Mouse (Mus musculus) midbrain, postnatal 0 days (tissue): ENCODE data around the gene Tdp2. TPM values are rescaled to one million over a fixed set of nuclear protein-coding genes. Genes with fewer than 3 reads are reported as not detected.

Source experiments
- ATAC-seq: fragments of 200-750 bp; cut with Nextera tagmentation; 2 replicates; pipeline ENCODE4 v1.8.0; 2017; ENCODE audit warnings: moderate number of reproducible peaks, mild to moderate bottlenecking, moderate TSS enrichment, moderate library complexity; ENCODE audit not compliant: low FRiP score
- DNase-seq: peaks from one replicate; pipeline ENCODE4 v3.0.0-alpha.2; 2015; ENCODE audit warnings: low spot score
- H3K27ac ChIP-seq: fragments of 300-500 bp; sonication (generic); 2 replicates; pipeline ENCODE4 v1.5.1; 2014; ENCODE audit warnings: low read depth, mild to moderate bottlenecking, low read length, mixed read lengths
- H3K27me3 ChIP-seq: fragments of 300-500 bp; sonication (generic); 2 replicates; pipeline ENCODE4 v1.6.1; 2014; ENCODE audit warnings: low read length, control low read depth, mixed read lengths; ENCODE audit not compliant: insufficient read depth
- H3K36me3 ChIP-seq: fragments of 300-500 bp; sonication (generic); 2 replicates; pipeline ENCODE4 v1.6.1; 2014; ENCODE audit warnings: low read length, control low read depth, mixed read lengths; ENCODE audit not compliant: insufficient read depth
- H3K4me1 ChIP-seq: fragments of 300-500 bp; sonication (generic); 2 replicates; pipeline ENCODE4 v1.6.1; 2014; ENCODE audit warnings: mild to moderate bottlenecking, control low read depth, antibody characterized with exemption, low read length, mixed read lengths; ENCODE audit not compliant: insufficient read depth
- H3K4me2 ChIP-seq: fragments of 300-500 bp; sonication (generic); 2 replicates; pipeline ENCODE4 v1.6.1; 2014; ENCODE audit warnings: low read depth, mild to moderate bottlenecking, low read length, mixed read lengths; ENCODE audit not compliant: poor library complexity, severe bottlenecking
- H3K4me3 ChIP-seq: fragments of 300-500 bp; sonication (generic); 2 replicates; pipeline ENCODE4 v1.5.1; 2014; ENCODE audit warnings: low read depth, mild to moderate bottlenecking, low read length, moderate library complexity
- H3K9ac ChIP-seq: fragments of 300-500 bp; sonication (generic); replicated peaks from 2 replicates; pipeline ENCODE4 v1.6.1; 2014; ENCODE audit warnings: mild to moderate bottlenecking, low read length, moderate library complexity, mixed read lengths; ENCODE audit not compliant: poor library complexity, severe bottlenecking
- H3K9me3 ChIP-seq: fragments of 300-500 bp; sonication (generic); 2 replicates; pipeline ENCODE4 v1.6.1; 2016; ENCODE audit warnings: low read length, control low read depth
- CTCF ChIP-seq: IDR thresholded peaks from 2 replicates; pipeline ENCODE4 v1.5.1; 2016; ENCODE audit warnings: antibody characterized with exemption, mild to moderate bottlenecking
- WGBS: fragments of 180-500 bp; shearing (Covaris S2); extraction: QIAGEN DNeasy Blood & Tissue Kit; methylation state at CpG from one replicate; pipeline ENCODE4 v1.1.7; 2014; 5-methylcytosine and 5-hydroxymethylcytosine counted together
- polyA plus RNA-seq: library from polyadenylated mRNA; unstranded; fragments of >200 nt; fragmentation: Nextera tagmentation; extraction: Ambion mirVana; gene quantifications from 2 replicates; pipeline ENCODE4 v1.2.1, GENCODE M21; 2015
- total RNA-seq: library from RNA; depleted of rRNA; stranded (reverse); fragments of >200 nt; gene quantifications from 2 replicates; pipeline ENCODE4 v1.2.3, GENCODE M21; 2014

Gene Tdp2
- total and polyA plus RNA-seq, 2 experiments from 2014 or later, result 27.0 to 28.5 TPM

GRCm38 (mm10) chr13:24802131-24802691 lies 29.3 kb upstream of the Tdp2 start:
- Histone ChIP-seq H3K27me3 (no peaks in the 10 kb centered on the region), H3K9me3 (no peaks in the 10 kb centered on the region), H3K27ac (no peak overlapping the region), H3K36me3 (peaks cover 5% of the 10 kb centered on the region; the same call in 1 of the 2 replicates), H3K4me1 (peaks cover 16% of the 10 kb centered on the region), H3K9ac (peak overlapping the region; percentile 79), H3K4me3 (peak overlapping the region; percentile 91), H3K4me2 (peak overlapping the region; percentile 86)
- no peak for ATAC-seq
- under 1% methylated on average over 26 of the region's 26 CpGs for WGBS
- peak; percentile 45 for DNase-seq
- TF ChIP-seq CTCF, result no peak

- Histone ChIP-seq H3K4me3 (peak overlapping the region; percentile 91), H3K4me1 (peaks cover 16% of the 10 kb centered on the region), H3K9me3 (no peaks in the 10 kb centered on the region), H3K9ac (no peak overlapping the region), H3K27me3 (no peaks in the 10 kb centered on the region), H3K36me3 (peaks cover 6% of the 10 kb centered on the region; the same call in 1 of the 2 replicates), H3K27ac (no peak overlapping the region), H3K4me2 (peak overlapping the region; percentile 86)
- WGBS, result 11% methylated on average over 2 of the region's 2 CpGs
- no peak for ATAC-seq
- no peak for TF ChIP-seq CTCF
- DNase-seq, result no peak
Measured at GRCm38 (mm10) chr13:24803196-24803595, 28.3 kb upstream of the Tdp2 start.

- Histone ChIP-seq H3K27me3 (no peaks in the 10 kb centered on the region), H3K9ac (no peak overlapping the region), H3K4me2 (no peak overlapping the region), H3K4me1 (peaks cover 13% of the 10 kb centered on the region), H3K27ac (no peak overlapping the region), H3K9me3 (no peaks in the 10 kb centered on the region), H3K4me3 (no peak overlapping the region), H3K36me3 (peaks cover 6% of the 10 kb centered on the region)
- DNase-seq (no peak), ATAC-seq (no peak)
- no peak for TF ChIP-seq CTCF
Measured at GRCm38 (mm10) chr13:24806079-24806478, 25.4 kb upstream of the Tdp2 start.

- DNase-seq (no peak), ATAC-seq (no peak)
- Histone ChIP-seq H3K4me1 (no peaks in the 10 kb centered on the region), H3K4me3 (no peak overlapping the region), H3K27me3 (no peaks in the 10 kb centered on the region), H3K36me3 (peaks cover 13% of the 10 kb centered on the region), H3K27ac (no peak overlapping the region), H3K4me2 (no peak overlapping the region), H3K9me3 (no peaks in the 10 kb centered on the region), H3K9ac (no peak overlapping the region)
- WGBS, result 91% methylated on average over 2 of the region's 2 CpGs
- no peak for TF ChIP-seq CTCF
Measured at GRCm38 (mm10) chr13:24812521-24812920, 19.0 kb upstream of the Tdp2 start.

- Histone ChIP-seq H3K27ac (no peak overlapping the region), H3K4me2 (no peak overlapping the region), H3K9me3 (no peaks in the 10 kb centered on the region), H3K9ac (no peak overlapping the region), H3K4me3 (no peak overlapping the region), H3K36me3 (peaks cover 13% of the 10 kb centered on the region), H3K27me3 (no peaks in the 10 kb centered on the region), H3K4me1 (no peaks in the 10 kb centered on the region)
- ATAC-seq (no peak), DNase-seq (no peak)
- no peak for TF ChIP-seq CTCF
- 85% methylated on average over 1 of the region's 1 CpGs for WGBS
Measured at GRCm38 (mm10) chr13:24814616-24815015, 16.9 kb upstream of the Tdp2 start.

- WGBS, result 74% methylated on average over 4 of the region's 4 CpGs
- TF ChIP-seq CTCF, result no peak
- Histone ChIP-seq H3K36me3 (peaks cover 13% of the 10 kb centered on the region), H3K4me3 (no peak overlapping the region), H3K9me3 (no peaks in the 10 kb centered on the region), H3K27me3 (no peaks in the 10 kb centered on the region), H3K9ac (no peak overlapping the region), H3K4me2 (no peak overlapping the region), H3K27ac (no peak overlapping the region), H3K4me1 (no peaks in the 10 kb centered on the region)
- peak; percentile 58 for ATAC-seq
- no peak for DNase-seq
Measured at GRCm38 (mm10) chr13:24816125-24817092, 15.1 kb upstream of the Tdp2 start.
